Comparison of ENCODE assay signal across 10 mouse cellular contexts in genomic region chr11:80809666-80809992, GRCm38 (mm10). TPM values are rescaled to one million over a fixed set of nuclear protein-coding genes. Genes with fewer than 3 reads are reported as not detected.
DNase-seq lines count a peak whose midpoint lies in the region; ATAC-seq and TF ChIP-seq lines count a peak whose summit lies in the region.
"Had no signal": no experiment of that assay in that cellular context is flagged by ENCODE, and none has a peak within 500 bp of the region (broad histone marks: within the 10 kb centered on the region; RNA-seq: fewer than 3 reads in every experiment).

No protein-coding gene starts in this region.

- H3K4me2 ChIP-seq in limb, embryonic 12.5 days: peak overlapping the region; percentile 86

- DNase-seq in lung, adult 2 months: no peak
- no peak for DNase-seq in lung, postnatal 25 days (ENCODE audit: low spot score)
- no peak for DNase-seq in forebrain, embryonic 10.5 days (ENCODE audit: extremely low spot score, low spot score)
- no peak for DNase-seq in left cerebral cortex, adult 18-20 months (ENCODE audit: low spot score in 2 of 2)
- DNase-seq in frontal cortex, adult 2 months (ENCODE audit: extremely low spot score in 1 of 2, low spot score in 1 of 2): no peak
- DNase-seq in cerebellum, postnatal 36 days: no peak
- DNase-seq: thymus, adult 18-20 months had no signal

- H3K9ac ChIP-seq in limb, embryonic 12.5 days (replicated peaks): peak overlapping the region; percentile 93

- TF ChIP-seq CTCF in lung, adult 2 months (IDR thresholded peaks at IDR 0.05; ENCODE audit: insufficient read depth, low read length): no peak
- TF ChIP-seq CTCF in small intestine, adult 2 months (IDR thresholded peaks at IDR 0.05; ENCODE audit: extremely low read depth, insufficient read length, insufficient replicate concordance, low read depth, low read length): no peak

- peak overlapping the region; percentile 55 for H3K4me3 ChIP-seq in lung, adult 2 months (replicated peaks; ENCODE audit: extremely low read depth, low read depth, low read length)
- peak overlapping the region; percentile 76 for H3K4me3 ChIP-seq in forebrain, embryonic 10.5 days
- H3K4me3 ChIP-seq in limb, embryonic 12.5 days (replicated peaks): peak overlapping the region; percentile 63
- peak overlapping the region; percentile 68 for H3K4me3 ChIP-seq in small intestine, adult 2 months (ENCODE audit: low read depth, low read length)

- WGBS in lung, adult 2 months: 38% methylated on average over 6 of the region's 6 CpGs
- WGBS in forebrain, embryonic 10.5 days: 35% methylated on average over 5 of the region's 6 CpGs
- 31% methylated on average over 5 of the region's 6 CpGs for WGBS in limb, embryonic 12.5 days
- 52% methylated on average over 6 of the region's 6 CpGs for WGBS in small intestine, adult 2 months

- peak overlapping the region; percentile 98 for H3K27ac ChIP-seq in forebrain, embryonic 10.5 days
- H3K27ac ChIP-seq in limb, embryonic 12.5 days: peak overlapping the region; percentile 89
- peak overlapping the region; percentile 72 for H3K27ac ChIP-seq in small intestine, adult 2 months (ENCODE audit: insufficient read depth, low read depth, low read length)

- H3K4me1 ChIP-seq in lung, adult 2 months (ENCODE audit: control insufficient read depth, insufficient read depth, low read length): peaks cover 4% of the 10 kb centered on the region; the same call in 1 of the 2 replicates
- H3K4me1 ChIP-seq in forebrain, embryonic 10.5 days: peaks cover 36% of the 10 kb centered on the region
- H3K4me1 ChIP-seq in limb, embryonic 12.5 days (replicated peaks): peaks cover 27% of the 10 kb centered on the region
- H3K4me1 ChIP-seq in small intestine, adult 2 months (ENCODE audit: control insufficient read depth, insufficient read depth, insufficient read length, low read length): peaks cover 27% of the 10 kb centered on the region

- no peak for TF ChIP-seq POLR2A in lung, adult 2 months (IDR thresholded peaks at IDR 0.05; ENCODE audit: borderline replicate concordance, extremely low read depth, low read depth, low read length)
- TF ChIP-seq POLR2A in small intestine, adult 2 months (IDR thresholded peaks at IDR 0.05; ENCODE audit: low read depth, low read length): no peak

- no peak for ATAC-seq in limb, embryonic 12.5 days (ENCODE audit: insufficient number of reproducible peaks, insufficient read depth, low FRiP score, low TSS enrichment, low read depth)
- ATAC-seq: activated CD4-positive, CD25-positive, alpha-beta regulatory T cell, adult 4 months had no signal

- peaks cover 29% of the 10 kb centered on the region for H3K36me3 ChIP-seq in forebrain, embryonic 10.5 days (replicated peaks)
- H3K36me3 ChIP-seq in limb, embryonic 12.5 days: peaks cover 28% of the 10 kb centered on the region
- peaks cover 15% of the 10 kb centered on the region for H3K36me3 ChIP-seq in small intestine, adult 2 months (ENCODE audit: control insufficient read depth, insufficient read depth, low read length)

- no peaks in the 10 kb centered on the region; the same call in 1 of the 2 replicates for H3K9me3 ChIP-seq in forebrain, embryonic 10.5 days
- H3K9me3 ChIP-seq in limb, embryonic 12.5 days: no peaks in the 10 kb centered on the region

- H3K27me3 ChIP-seq in forebrain, embryonic 10.5 days (ENCODE audit: poor library complexity, severe bottlenecking): peaks cover 17% of the 10 kb centered on the region
- no peaks in the 10 kb centered on the region for H3K27me3 ChIP-seq in limb, embryonic 12.5 days
- no peaks in the 10 kb centered on the region for H3K27me3 ChIP-seq in small intestine, adult 2 months (ENCODE audit: control insufficient read depth, insufficient read depth, low read length)

RNA-seq across cellular contexts. Expression of gene Tmem98, which starts 0.3 kb away (rescaled TPM):
- polyA plus RNA-seq in lung, adult 2 months (2012; rRNA removed): 62.4 and 74.1 TPM in 2 replicates
- 92.0 and 95.6 TPM in 2 replicates for polyA plus RNA-seq in forebrain, embryonic 10.5 days (2016; fragmentation: Nextera tagmentation; extraction: Ambion mirVana)
- polyA plus RNA-seq in limb, embryonic 12.5 days (2016; fragmentation: Nextera tagmentation; extraction: Ambion mirVana): 122 and 123 TPM in 2 replicates
- polyA plus RNA-seq in small intestine, adult 2 months (2012; rRNA removed): 100 and 209 TPM in 2 replicates
- 1 to 10 TPM; 6.3 to 7.5 TPM for total RNA-seq in left cerebral cortex, adult 18-20 months (2021)
- 15.5 and 18.4 TPM in 2 replicates for polyA plus RNA-seq in frontal cortex, adult 2 months (2012; rRNA removed)
- polyA plus RNA-seq: activated CD4-positive, CD25-positive, alpha-beta regulatory T cell, adult 4 months had no signal

RNA-seq across cellular contexts. Expression of gene Myo1d, which starts 29.8 kb away (rescaled TPM):
- 69.4 and 80.4 TPM in 2 replicates for polyA plus RNA-seq in lung, adult 2 months (2012; rRNA removed)
- polyA plus RNA-seq in forebrain, embryonic 10.5 days (2016; fragmentation: Nextera tagmentation; extraction: Ambion mirVana): 2.0 and 2.3 TPM in 2 replicates
- polyA plus RNA-seq in limb, embryonic 12.5 days (2016; fragmentation: Nextera tagmentation; extraction: Ambion mirVana): 5.6 and 6.3 TPM in 2 replicates
- polyA plus RNA-seq in small intestine, adult 2 months (2012; rRNA removed): 66.0 and 139 TPM in 2 replicates
- total RNA-seq in left cerebral cortex, adult 18-20 months (2021): 1 to 10 TPM; 6.4 to 7.8 TPM
- polyA plus RNA-seq in frontal cortex, adult 2 months (2012; rRNA removed): 6.2 and 7.2 TPM in 2 replicates

RNA-seq across cellular contexts. Expression of gene Spaca3, which starts 48.5 kb away (rescaled TPM):
- 0.29 TPM in 1 of 2 replicates, not detected in the other for polyA plus RNA-seq in lung, adult 2 months (2012; rRNA removed)
- not detected in 2 replicates for polyA plus RNA-seq in forebrain, embryonic 10.5 days (2016; fragmentation: Nextera tagmentation; extraction: Ambion mirVana)
- polyA plus RNA-seq in limb, embryonic 12.5 days (2016; fragmentation: Nextera tagmentation; extraction: Ambion mirVana): not detected in 2 replicates
- polyA plus RNA-seq in small intestine, adult 2 months (2012; rRNA removed): not detected in 2 replicates
- not detected for total RNA-seq in left cerebral cortex, adult 18-20 months (2021)
- not detected in 2 replicates for polyA plus RNA-seq in frontal cortex, adult 2 months (2012; rRNA removed)
- polyA plus RNA-seq: activated CD4-positive, CD25-positive, alpha-beta regulatory T cell, adult 4 months had no signal
